Mouse (Mus musculus) heart, embryonic 11.5 days (tissue): ENCODE data around the gene Eif3k. TPM values are rescaled to one million over a fixed set of nuclear protein-coding genes. Genes with fewer than 3 reads are reported as not detected.
A peak's percentile ranks its signal among the peaks of the same experiment; 100 is the strongest.

Experiments
- ATAC-seq: fragments of 200-750 bp; cut with Nextera tagmentation; replicated peaks from 2 replicates; pipeline ENCODE4 v1.8.0; 2017; ENCODE audit warnings: moderate library complexity; ENCODE audit not compliant: insufficient number of reproducible peaks, low FRiP score, low TSS enrichment
- H3K27ac ChIP-seq: fragments of 300-500 bp; sonication (generic); 2 replicates; pipeline ENCODE4 v1.5.1; 2014; ENCODE audit warnings: mild to moderate bottlenecking, low read depth, low read length
- H3K27me3 ChIP-seq: fragments of 300-500 bp; sonication (generic); 2 replicates; pipeline ENCODE4 v1.6.1; 2014; ENCODE audit warnings: mild to moderate bottlenecking, low read length, mixed read lengths; ENCODE audit not compliant: control insufficient read depth, insufficient read depth
- H3K36me3 ChIP-seq: fragments of 300-500 bp; sonication (generic); 2 replicates; pipeline ENCODE4 v1.6.1; 2014; ENCODE audit warnings: mild to moderate bottlenecking, low read length, moderate library complexity, mixed read lengths; ENCODE audit not compliant: control insufficient read depth, insufficient read depth
- H3K4me1 ChIP-seq: fragments of 300-500 bp; sonication (generic); 2 replicates; pipeline ENCODE4 v1.6.1; 2014; ENCODE audit warnings: low read length; ENCODE audit not compliant: control insufficient read depth, insufficient read depth
- H3K4me2 ChIP-seq: fragments of 300-500 bp; sonication (generic); 2 replicates; pipeline ENCODE4 v1.6.1; 2014; ENCODE audit warnings: mild to moderate bottlenecking, moderate library complexity
- H3K4me3 ChIP-seq: fragments of 300-500 bp; sonication (generic); 2 replicates; pipeline ENCODE4 v1.5.1; 2014; ENCODE audit warnings: low read depth, low read length
- H3K9ac ChIP-seq: fragments of 300-500 bp; sonication (generic); 2 replicates; pipeline ENCODE4 v1.6.1; 2014; ENCODE audit warnings: mild to moderate bottlenecking, low read depth, low read length, moderate library complexity
- H3K9me3 ChIP-seq: fragments of 300-500 bp; sonication (generic); replicated peaks from 2 replicates; pipeline ENCODE4 v1.6.1; 2016; ENCODE audit warnings: low read length; ENCODE audit not compliant: control insufficient read depth
- WGBS: fragments of 180-500 bp; shearing (Covaris S2); extraction: QIAGEN DNeasy Blood & Tissue Kit; methylation state at CpG from one replicate; pipeline ENCODE4 v1.1.7; 2014; ENCODE audit not compliant: insufficient replicate concordance; 5-methylcytosine and 5-hydroxymethylcytosine counted together
- polyA plus RNA-seq: library from polyadenylated mRNA; unstranded; fragments of >200 nt; fragmentation: Nextera tagmentation; extraction: Ambion mirVana; gene quantifications from 2 replicates; pipeline ENCODE4 v1.2.1, GENCODE M21; 2014

The Eif3k gene
- polyA plus RNA-seq, 1 experiment from 2014 or later: 286 TPM

GRCm38 (mm10) chr7:29019447-29020220, 38.0 kb upstream of the Eif3k start:
- no peak for ATAC-seq
- Histone ChIP-seq H3K4me3 (peak overlapping the region; percentile 48), H3K36me3 (no peaks in the 10 kb centered on the region), H3K9ac (peak overlapping the region; percentile 34; the same call in 1 of the 2 replicates), H3K4me2 (peak overlapping the region; percentile 78), H3K27ac (no peak overlapping the region), H3K9me3 (peaks cover 7% of the 10 kb centered on the region; the same call in 1 of the 2 replicates), H3K27me3 (peaks cover 42% of the 10 kb centered on the region), H3K4me1 (peaks cover 6% of the 10 kb centered on the region; the same call in 1 of the 2 replicates)
- WGBS: 6% methylated on average over 68 of the region's 88 CpGs

- no peak overlapping the region for H3K4me2 ChIP-seq
- H3K4me3 ChIP-seq: no peak overlapping the region
- H3K9ac ChIP-seq: no peak overlapping the region
- peaks cover 42% of the 10 kb centered on the region for H3K27me3 ChIP-seq
- ATAC-seq: no peak
- peaks cover 6% of the 10 kb centered on the region; the same call in 1 of the 2 replicates for H3K4me1 ChIP-seq
- no peaks in the 10 kb centered on the region for H3K36me3 ChIP-seq
- no peak overlapping the region for H3K27ac ChIP-seq
- WGBS: 73% methylated on average over 7 of the region's 7 CpGs
- H3K9me3 ChIP-seq: peaks cover 7% of the 10 kb centered on the region; the same call in 1 of the 2 replicates
Measured at GRCm38 (mm10) chr7:29017222-29017621, 35.6 kb upstream of the Eif3k start.

- Histone ChIP-seq H3K36me3 (no peaks in the 10 kb centered on the region), H3K4me1 (peaks cover 6% of the 10 kb centered on the region; the same call in 1 of the 2 replicates), H3K4me3 (no peak overlapping the region), H3K9ac (no peak overlapping the region), H3K27ac (no peak overlapping the region), H3K4me2 (no peak overlapping the region), H3K9me3 (peaks cover 7% of the 10 kb centered on the region; the same call in 1 of the 2 replicates), H3K27me3 (peaks cover 42% of the 10 kb centered on the region)
- ATAC-seq: no peak
- 78% methylated on average over 7 of the region's 7 CpGs for WGBS
Measured at GRCm38 (mm10) chr7:29016440-29016839, 34.8 kb upstream of the Eif3k start.

- peaks cover 6% of the 10 kb centered on the region; the same call in 1 of the 2 replicates for H3K4me1 ChIP-seq
- H3K4me3 ChIP-seq: no peak overlapping the region
- 96% methylated on average over 1 of the region's 1 CpGs for WGBS
- no peak overlapping the region for H3K9ac ChIP-seq
- peaks cover 7% of the 10 kb centered on the region; the same call in 1 of the 2 replicates for H3K9me3 ChIP-seq
- no peak overlapping the region for H3K27ac ChIP-seq
- peaks cover 33% of the 10 kb centered on the region for H3K27me3 ChIP-seq
- no peak for ATAC-seq
- H3K4me2 ChIP-seq: no peak overlapping the region
- no peaks in the 10 kb centered on the region for H3K36me3 ChIP-seq
Measured at GRCm38 (mm10) chr7:29014984-29015383, 33.3 kb upstream of the Eif3k start.

GRCm38 (mm10) chr7:29008714-29009113, 27.1 kb upstream of the Eif3k start:
- no peak for ATAC-seq
- H3K27ac ChIP-seq: no peak overlapping the region
- WGBS: 57% methylated on average over 9 of the region's 9 CpGs
- H3K9me3 ChIP-seq: no peaks in the 10 kb centered on the region
- no peaks in the 10 kb centered on the region for H3K36me3 ChIP-seq
- no peak overlapping the region for H3K9ac ChIP-seq
- H3K27me3 ChIP-seq: no peaks in the 10 kb centered on the region; the same call in 1 of the 2 replicates
- H3K4me1 ChIP-seq: no peaks in the 10 kb centered on the region
- H3K4me3 ChIP-seq: no peak overlapping the region
- H3K4me2 ChIP-seq: no peak overlapping the region

- H3K27me3 ChIP-seq: no peaks in the 10 kb centered on the region; the same call in 1 of the 2 replicates
- H3K4me2 ChIP-seq: no peak overlapping the region
- WGBS: 84% methylated on average over 10 of the region's 10 CpGs
- H3K9me3 ChIP-seq: no peaks in the 10 kb centered on the region
- H3K4me3 ChIP-seq: no peak overlapping the region
- H3K9ac ChIP-seq: no peak overlapping the region
- no peaks in the 10 kb centered on the region for H3K4me1 ChIP-seq
- H3K27ac ChIP-seq: no peak overlapping the region
- no peak for ATAC-seq
- no peaks in the 10 kb centered on the region for H3K36me3 ChIP-seq
Measured at GRCm38 (mm10) chr7:29008171-29008570, 26.5 kb upstream of the Eif3k start.

- H3K27me3 ChIP-seq: no peaks in the 10 kb centered on the region; the same call in 1 of the 2 replicates
- 69% methylated on average over 9 of the region's 9 CpGs for WGBS
- H3K4me3 ChIP-seq: no peak overlapping the region
- no peaks in the 10 kb centered on the region for H3K4me1 ChIP-seq
- H3K36me3 ChIP-seq: no peaks in the 10 kb centered on the region
- no peak for ATAC-seq
- no peak overlapping the region for H3K9ac ChIP-seq
- no peak overlapping the region for H3K27ac ChIP-seq
- no peak overlapping the region for H3K4me2 ChIP-seq
- no peaks in the 10 kb centered on the region for H3K9me3 ChIP-seq
Measured at GRCm38 (mm10) chr7:29007224-29008101, 25.8 kb upstream of the Eif3k start.
